Mouse (Mus musculus) right cerebral cortex, postnatal 4 days (tissue): Measurements from ENCODE around the gene Btbd3.
A peak's percentile ranks its signal among the peaks of the same experiment; 100 is the strongest.
"Not testable (repeated sequence)": the region's sequence is repeated elsewhere in the genome, so short reads cannot be mapped to it uniquely, and the experiment has no call there.

Source experiments
- DNase-seq: peaks from one replicate; pipeline ENCODE4 v3.0.0-alpha.2; 2022

Gene Btbd3

GRCm38 (mm10) chr2:138280225-138280711 lies 23.9 kb downstream of the Btbd3 start:
- DNase-seq, result no peak

- no peak for DNase-seq
These were observed 25.3 kb downstream of the Btbd3 start for GRCm38 (mm10) chr2:138281550-138282201.

DNA sequence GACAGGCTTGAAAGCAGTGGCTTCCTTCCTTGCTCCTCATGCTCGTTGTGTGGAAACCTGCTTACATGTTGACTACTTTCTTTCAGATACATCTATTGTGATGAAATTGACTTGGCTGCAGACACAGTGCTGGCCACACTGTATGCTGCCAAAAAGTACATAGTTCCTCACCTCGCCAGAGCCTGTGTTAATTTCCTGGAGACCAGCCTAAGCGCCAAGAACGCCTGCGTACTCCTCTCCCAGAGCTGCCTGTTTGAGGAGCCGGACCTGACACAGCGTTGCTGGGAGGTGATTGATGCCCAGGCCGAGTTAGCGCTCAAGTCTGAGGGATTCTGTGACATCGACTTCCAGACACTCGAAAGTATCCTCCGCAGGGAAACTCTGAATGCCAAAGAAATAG lies 27.0 kb downstream of the Btbd3 start:
- no peak for DNase-seq

GRCm38 (mm10) chr2:138283856-138284255 lies 27.5 kb downstream of the Btbd3 start:
- no peak for DNase-seq

GRCm38 (mm10) chr2:138285811-138286210 lies 29.4 kb downstream of the Btbd3 start:
- DNase-seq, result no peak

GRCm38 (mm10) chr2:138290154-138290553 lies 33.8 kb downstream of the Btbd3 start:
- no peak for DNase-seq

GRCm38 (mm10) chr2:138294286-138294685 lies 37.9 kb downstream of the Btbd3 start:
- DNase-seq, result no peak

GRCm38 (mm10) chr2:138306236-138306635 lies 49.9 kb downstream of the Btbd3 start:
- no peak for DNase-seq

GRCm38 (mm10) chr2:138315644-138316043 lies 59.3 kb downstream of the Btbd3 start:
- DNase-seq, result peak; percentile 6

- DNase-seq, result no peak
These were observed 64.0 kb downstream of the Btbd3 start for GRCm38 (mm10) chr2:138320408-138320807.

- no peak for DNase-seq
These were observed 64.7 kb downstream of the Btbd3 start for GRCm38 (mm10) chr2:138321041-138321481.

- no peak for DNase-seq
These were observed 66.1 kb downstream of the Btbd3 start for GRCm38 (mm10) chr2:138322270-138323114.

DNA sequence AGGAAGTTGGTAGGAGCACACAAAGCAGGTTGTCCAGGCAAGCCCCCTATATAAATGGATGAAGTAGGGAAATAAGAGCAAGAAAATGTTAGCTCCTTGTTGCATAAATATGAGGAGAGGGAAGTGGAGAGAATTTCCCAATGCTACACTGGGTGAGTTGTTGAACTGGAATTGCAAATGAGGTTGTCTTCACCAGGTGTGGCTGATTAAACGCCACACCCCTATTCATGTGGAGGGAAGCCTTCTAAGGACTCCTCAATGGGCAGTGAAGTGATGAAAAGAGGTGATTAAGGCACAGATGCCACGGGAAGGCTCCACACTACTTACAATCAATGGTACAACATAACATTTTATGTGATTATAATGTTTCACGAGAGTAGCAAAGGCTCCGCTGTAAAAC lies 70.0 kb downstream of the Btbd3 start:
- no peak for DNase-seq

DNA sequence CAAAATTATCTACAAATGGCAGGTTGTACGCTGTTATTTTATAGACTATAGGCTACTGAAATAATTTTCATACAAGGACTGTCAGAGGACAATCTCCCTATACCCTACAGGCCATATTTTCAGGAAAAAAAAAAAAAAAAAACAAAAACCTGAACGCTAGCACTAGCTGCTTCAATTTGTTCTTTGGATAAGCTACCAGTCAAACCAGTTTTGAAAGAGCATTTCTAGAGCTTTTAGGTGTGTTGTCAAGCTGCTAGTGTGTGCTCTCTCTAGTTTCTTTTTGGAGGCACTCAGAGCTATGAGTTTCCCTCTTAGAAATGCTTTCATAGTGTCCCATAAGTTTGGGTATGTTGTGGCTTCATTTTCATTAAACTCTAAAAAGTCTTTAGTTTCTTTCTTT lies 77.8 kb downstream of the Btbd3 start:
- not testable (repeated sequence) for DNase-seq

DNA sequence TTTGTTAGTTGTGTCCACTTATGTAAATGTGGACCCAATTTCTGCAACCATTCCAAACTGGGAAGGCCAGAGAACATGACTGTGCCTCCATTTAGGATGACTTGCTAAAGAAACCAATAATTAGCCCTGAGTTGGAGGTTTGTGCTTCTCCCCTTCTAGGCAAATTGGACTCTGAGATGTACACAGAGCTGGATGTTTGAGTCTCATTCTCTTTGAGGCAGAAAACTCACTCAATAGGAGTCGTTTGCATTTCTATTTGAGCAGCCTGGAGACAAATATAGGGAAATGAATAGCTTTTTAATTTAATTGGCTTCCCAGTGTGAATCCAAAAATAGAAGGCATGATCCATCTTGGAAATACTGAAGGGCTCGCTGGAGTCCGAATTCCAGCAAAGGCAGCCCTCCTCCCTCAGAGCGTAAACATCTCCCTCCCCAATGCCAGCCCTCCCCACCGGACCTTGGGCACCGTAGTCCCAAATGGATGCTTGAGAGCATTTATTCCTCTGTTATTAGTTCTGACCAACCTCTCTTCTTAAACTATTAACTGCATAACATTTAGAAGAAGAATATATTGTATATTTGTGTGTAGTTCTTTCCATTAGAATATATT lies 81.6 kb downstream of the Btbd3 start:
- DNase-seq, result no peak

- DNase-seq, result no peak
These were observed 82.2 kb downstream of the Btbd3 start for GRCm38 (mm10) chr2:138338524-138338923.

- no peak for DNase-seq
These were observed 99.0 kb downstream of the Btbd3 start for GRCm38 (mm10) chr2:138355366-138355765.

DNA sequence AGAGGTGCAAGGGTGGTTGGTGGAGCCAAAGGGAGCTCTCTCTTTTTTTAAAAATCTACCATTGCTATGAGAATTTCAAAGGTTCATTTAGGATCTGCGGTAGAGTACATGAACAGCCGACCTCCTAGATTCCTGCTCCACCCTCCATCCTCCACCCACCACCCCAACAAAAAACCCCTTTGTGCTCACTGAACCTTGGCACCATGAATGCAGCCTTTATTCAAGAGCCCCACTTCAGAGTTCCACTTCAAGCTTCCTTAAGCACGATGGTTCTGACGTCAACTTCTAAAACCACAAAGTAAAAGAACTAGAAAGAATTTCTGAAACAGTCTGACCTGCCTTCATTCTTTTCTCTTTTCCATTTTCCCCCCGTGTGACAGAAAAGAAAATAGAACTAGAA lies 106.1 kb downstream of the Btbd3 start:
- DNase-seq, result no peak

GRCm38 (mm10) chr2:138365391-138365790 lies 109.0 kb downstream of the Btbd3 start:
- DNase-seq, result no peak

DNA sequence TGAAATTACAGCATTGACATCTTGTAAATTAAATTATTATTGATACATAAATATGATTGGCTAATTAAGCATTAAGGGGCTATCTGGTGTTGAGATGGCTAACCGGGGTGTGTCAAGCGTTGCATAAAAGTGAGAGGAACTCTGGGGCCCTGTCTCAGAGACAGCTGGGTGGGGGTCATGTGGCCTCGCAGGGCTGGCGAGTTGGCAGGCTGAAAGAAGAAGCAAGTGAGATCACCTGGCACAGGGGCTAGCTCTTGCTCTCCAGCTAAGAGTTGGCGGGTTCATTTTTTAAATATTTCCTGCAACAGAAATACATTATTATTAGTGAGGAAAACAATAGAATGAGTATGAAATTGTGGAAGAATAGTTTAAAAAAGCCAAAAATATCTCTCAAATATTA lies 118.2 kb downstream of the Btbd3 start:
- no peak for DNase-seq

DNA sequence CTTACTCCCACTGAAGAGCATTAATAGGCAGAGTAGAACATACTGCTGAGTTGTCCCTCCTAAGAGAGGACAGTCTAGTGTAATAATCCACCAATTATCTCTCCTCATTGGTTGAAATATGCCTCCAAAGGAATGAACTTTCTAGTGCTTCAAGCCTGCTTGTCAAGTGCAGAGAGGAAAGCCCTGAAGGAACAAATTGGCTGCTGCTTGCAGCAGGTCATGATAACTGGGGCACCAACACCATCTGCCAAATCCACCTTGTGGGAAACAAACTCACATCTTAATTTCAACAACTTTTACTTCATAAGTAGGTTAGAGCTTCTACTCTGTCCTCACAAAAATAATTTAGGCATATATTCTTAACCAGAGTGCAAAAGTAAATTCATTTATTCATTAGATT lies 122.5 kb downstream of the Btbd3 start:
- no peak for DNase-seq

DNA sequence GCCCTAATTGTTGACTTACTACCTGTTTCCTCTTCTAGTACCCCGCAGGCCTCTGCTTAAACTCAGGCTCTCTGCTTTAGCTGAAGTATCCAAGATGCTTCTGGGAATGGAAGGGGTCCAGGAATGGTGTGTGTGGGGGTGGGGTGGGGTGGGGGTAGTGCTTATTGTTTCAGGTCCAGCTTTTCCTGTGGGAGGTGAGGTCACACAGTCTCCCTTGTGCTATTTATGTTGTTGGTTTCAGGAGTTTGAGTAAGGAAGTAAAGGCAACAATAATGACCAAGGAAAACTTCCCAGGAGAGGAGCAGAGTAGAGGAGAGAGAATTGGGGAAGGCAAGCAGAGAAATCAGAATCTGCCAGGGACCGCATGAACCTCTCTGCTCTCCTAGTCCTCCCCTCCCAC lies 128.4 kb downstream of the Btbd3 start:
- no peak for DNase-seq

GRCm38 (mm10) chr2:138388591-138388990 lies 132.2 kb downstream of the Btbd3 start:
- no peak for DNase-seq

DNA sequence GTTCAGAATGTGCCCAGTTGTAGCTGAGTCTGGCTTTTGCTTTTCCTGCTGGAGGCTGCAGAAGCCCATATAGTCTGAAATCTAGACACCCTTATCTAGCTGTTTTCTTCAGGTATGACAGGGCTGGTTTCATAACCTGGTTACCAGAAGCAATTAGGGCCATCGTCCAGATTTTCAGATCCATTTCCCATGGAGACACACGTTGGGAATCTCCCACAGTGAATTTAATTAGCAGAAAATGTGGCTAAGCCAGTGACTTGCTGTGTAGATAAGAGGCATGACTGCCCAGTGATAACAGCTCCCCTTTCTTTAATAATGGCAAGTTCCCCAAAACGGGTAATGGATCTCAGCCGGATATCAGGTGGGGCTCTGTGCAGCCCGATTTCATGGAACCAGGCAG lies 146.7 kb downstream of the Btbd3 start:
- no peak for DNase-seq
